Mouse (Mus musculus): ENCODE measurements at regions not wholly inside any gene's neighbourhood (a gene's known extent, or its start where the extent isn't known, plus 50 kb on each side); places are given as distances from the start of the nearest gene placed in this dataset.
A peak's percentile ranks its signal among the peaks of the same experiment; 100 is the strongest.

DNA sequence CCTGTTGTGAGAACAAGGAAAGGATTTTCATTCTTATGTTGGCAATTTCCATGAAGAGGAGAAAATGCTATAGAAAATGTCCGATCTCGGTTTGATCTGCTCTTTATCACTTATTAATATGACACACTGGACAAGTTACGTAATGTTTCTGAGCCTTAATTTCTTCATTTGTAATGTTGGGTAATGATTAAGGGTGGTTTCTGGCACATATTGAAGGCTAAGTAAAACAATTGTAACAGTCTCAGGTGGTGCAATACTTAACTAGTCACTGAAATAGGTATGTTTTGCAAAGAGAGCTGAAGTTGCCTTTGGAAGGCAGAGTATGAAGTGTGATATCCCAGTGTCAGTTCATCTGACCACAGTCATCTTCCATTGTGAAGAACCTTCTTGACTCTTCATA, 1427.2 kb upstream of the A1bg start:
- DNase-seq (ENCODE audit: low spot score in 2 of 2) = no peak

DNA sequence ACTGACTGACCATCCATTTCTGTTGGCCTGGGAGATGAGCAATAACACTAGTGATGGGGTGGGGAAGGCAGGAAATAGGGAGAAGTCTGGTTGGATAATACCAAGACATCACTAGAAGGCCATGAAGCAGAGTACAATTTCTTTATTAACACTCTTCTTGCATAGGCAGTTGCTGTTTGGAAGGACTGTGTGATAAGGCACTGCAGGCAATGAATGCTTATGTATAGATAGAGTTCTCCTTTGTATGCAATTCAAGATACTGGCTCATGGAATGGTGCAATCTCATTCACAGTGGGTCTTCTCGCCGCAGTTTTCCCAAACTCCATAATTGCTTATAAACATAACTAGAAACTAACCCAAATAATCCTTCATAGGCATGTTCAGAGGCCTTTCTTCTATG, 1426.1 kb upstream of the A1bg start:
- no peak for DNase-seq (ENCODE audit: low spot score in 2 of 2)

DNA sequence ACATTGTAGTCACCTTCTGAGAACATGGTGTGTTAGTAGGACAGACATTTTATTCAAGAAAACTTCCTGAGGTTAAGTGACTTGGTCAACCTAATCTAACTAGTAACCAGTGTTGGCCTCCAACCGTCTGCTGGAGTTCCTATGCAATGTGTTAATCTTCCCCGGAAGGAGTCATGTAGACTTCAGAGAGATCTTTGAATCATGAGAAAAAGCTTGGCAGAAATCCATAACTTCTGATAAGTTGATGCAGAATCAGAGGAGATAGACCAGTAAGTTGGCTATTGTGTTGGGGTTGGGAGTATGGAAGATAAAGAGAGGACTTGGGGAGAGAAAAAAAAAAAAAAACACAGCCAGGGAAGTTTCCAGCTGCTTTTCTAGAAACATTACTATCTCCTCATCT, 1424.9 kb upstream of the A1bg start:
- DNase-seq (ENCODE audit: low spot score in 2 of 2) = no peak

DNA sequence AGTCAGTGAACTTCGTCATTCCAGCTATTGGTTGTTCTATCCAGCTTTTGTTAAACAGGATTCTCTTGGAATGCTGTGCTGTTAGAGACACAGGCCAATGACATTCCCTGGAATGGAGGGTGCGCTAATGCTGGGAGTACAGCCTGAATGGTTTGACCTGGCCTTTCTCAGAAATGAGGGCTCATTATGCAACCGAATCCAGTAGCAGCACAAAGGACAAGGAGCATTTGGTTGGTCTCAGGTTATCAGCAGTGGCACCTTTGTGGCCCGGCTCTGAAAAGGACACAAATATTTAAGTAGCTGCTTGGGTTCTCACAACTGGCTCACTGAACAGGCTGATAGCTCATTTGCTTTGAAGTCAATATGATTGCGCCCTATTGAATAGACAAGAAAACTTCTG, 1423.1 kb upstream of the A1bg start:
- no peak for DNase-seq (ENCODE audit: low spot score in 2 of 2)

DNA sequence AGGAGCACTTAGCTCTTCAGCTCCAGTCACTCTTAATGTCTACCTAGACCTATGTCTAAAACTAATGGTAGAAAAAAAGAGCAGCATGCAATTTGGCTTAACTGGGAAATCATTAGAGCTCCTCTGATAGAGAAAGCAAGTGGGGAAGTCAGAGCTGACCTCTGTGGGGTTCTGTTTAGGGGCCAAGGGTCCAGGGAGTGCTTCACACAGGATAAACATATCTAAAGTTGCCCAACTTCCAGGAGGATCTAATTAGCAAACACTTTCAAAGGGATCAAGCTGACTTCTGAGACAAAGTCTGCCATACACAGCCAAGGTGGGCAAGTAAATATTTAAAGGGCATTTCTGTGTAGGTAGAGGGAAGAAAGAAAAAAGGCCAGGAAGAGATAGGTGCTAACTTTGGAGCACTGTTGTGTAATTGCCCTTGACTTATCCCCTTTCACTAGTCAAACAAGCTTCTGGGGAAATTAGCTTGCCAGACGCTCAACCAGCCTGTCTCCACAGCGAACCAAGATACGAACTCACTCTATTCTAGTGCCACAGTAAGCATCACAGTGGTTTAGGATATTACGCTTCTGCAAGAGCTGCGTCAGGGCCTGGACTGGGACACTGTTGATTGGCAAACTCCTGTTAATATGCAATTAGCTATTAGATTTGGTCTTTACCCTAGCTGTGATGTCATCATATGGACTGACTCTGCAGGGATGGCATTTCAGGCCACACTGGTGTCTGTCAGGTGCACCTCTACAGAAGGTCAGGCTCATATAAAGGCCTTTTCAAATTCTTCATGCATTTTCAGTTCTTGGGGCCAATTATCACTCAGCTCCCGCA, 1413.9 kb upstream of the A1bg start:
- DNase-seq (ENCODE audit: low spot score in 2 of 2) = no peak

DNA sequence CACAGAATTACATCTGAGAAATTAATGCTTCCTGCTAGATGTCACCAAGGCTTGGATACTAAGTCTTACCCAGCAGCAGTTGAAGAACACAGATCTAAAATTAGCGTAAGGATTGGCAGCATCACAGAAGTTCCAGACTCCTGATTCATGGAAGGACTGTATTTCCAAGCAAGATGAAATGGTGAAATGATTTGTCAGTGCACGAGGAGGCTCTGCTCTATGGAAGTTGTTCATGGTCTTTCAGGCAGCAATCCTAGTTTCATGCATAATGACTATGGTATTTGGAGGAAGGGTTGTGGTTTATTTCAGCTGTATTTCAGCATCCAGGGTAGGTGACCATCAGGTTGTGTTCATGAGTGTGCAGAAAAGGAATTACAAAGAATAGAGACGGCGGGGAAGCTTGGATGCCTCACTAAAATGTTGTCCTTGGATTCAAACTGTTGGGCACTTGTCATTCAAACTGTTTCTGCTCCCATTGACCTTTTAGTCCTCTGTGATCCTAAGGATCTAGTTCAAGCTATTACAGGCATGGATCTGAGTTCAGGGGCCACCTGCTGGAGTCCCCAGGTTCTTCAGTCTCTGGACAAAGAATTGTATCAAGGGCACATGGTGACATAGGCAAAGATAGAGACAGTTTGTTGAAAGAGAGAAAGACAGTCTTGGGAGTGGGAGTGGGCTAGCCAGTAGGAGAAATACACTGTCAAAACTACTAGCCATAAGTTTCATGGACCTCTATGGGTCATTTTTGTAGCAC, 1411.6 kb upstream of the A1bg start:
- DNase-seq (ENCODE audit: low spot score in 2 of 2) = no peak

DNA sequence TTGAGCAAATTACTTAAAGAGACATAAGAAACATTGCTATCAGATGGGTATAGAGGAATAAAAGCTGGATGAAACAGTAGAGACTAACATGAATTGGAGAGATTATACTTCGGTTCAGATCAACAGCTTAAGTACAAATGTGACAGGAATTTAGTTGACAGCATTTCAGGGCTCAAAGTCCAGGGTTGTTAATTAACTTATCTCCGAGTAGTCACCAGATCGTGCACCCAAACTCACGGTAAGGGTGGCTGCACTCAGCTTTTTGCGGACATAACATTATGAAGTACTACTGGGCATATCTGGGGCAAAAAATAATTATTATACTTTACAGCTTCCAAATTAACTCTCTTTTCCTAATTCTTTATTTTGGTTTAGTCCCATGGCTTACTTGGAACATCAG, 1409.3 kb upstream of the A1bg start:
- DNase-seq (ENCODE audit: low spot score in 2 of 2) = no peak

DNA sequence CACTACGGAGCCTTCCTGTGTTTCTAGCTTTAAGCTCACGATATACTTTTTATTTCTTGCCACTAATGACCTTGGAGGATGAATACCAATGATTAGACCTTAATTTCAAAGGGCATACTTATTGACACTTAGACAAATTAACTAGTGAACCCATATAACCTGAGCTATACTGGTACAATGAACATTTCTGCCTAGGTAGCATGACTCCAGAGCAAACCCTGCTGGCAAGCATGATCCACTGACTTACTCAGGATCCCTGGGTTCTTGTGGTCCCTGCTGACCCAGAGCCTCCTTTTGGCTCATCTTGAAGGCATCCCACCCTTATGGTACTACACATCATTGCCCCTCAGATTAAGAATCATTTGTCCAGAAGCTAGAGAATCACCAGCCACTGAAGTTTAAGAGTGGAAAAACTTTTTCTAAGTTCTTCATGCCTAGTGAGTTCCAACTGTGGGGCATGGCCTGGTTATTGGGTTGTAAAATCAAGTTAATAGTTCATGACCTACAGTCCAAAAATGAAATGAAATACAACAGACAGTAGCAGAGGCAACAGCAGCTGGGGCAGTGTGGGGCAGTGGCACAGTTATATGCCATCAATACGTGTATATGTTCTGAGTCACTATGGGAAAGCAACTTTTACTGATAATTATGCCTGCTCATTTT, 1408.5 kb upstream of the A1bg start:
- no peak for DNase-seq (ENCODE audit: low spot score in 2 of 2)

DNA sequence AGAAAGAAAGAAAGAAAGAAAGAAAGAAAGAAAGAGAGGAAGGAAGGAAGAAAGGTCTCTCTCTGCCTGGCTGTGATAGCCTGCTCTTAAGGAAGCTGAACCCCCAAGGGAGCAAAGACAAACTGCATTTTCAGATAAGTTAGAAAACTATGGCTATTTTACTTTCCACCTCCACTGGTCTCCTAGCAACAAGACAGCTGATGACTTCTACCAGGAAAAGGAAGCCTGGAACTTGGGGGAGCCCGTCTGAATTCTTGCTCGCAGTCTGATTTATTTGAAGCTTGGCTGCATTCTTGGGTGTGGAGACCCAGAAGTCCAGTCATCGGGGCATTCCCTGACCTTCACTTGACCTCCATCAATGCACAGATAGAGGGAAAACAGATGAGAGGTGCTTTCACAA, 1406.1 kb upstream of the A1bg start:
- no peak for DNase-seq (ENCODE audit: low spot score in 2 of 2)

DNA sequence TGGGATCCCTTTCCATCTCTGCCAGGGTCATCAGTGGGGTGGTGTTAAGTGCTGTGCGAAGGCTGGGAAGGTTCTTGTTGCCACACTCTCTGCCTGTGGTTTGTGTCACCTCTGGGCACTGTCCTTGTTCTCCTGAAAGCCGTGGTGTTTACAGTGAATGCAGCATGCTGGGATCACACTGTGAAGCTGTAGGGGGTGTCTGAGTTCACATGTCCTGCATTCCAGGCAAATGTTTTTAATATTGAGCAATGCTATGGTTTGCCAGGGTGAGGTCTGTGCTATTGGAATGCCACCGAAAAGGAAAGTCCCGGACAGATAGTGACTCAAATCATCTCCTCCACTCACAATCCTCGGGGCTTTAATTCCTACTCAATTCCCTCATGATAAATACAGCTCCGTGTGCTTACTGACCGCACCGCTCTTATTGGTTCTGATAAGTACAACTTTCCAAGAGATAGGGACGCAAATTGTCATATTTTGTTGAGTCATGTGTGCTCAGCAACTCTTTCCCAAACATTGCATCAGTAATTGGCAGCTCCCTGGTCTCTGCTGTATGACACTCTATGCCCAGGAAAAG, 1405.6 kb upstream of the A1bg start:
- no peak for DNase-seq (ENCODE audit: low spot score in 2 of 2)

DNA sequence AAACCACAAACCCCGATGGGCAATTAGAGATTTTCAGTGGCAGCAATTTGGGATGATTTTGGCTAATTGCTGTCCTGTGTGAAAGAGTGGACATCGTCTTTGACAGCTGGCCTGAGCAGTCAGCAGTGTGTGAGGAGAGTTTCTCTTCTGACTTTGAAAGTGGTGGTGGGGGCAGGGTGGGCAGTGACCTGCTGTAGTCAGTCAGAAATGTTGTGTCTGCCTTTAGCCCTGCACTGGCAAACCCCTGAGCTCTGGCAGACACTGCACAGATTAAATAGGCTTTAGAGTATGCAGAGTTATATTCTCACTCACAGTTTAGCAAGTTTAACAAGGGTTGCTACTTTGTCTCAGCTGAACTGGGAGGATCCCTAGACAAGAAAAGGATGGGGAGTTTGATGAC, 1404.7 kb upstream of the A1bg start:
- no peak for DNase-seq (ENCODE audit: low spot score in 2 of 2)

DNA sequence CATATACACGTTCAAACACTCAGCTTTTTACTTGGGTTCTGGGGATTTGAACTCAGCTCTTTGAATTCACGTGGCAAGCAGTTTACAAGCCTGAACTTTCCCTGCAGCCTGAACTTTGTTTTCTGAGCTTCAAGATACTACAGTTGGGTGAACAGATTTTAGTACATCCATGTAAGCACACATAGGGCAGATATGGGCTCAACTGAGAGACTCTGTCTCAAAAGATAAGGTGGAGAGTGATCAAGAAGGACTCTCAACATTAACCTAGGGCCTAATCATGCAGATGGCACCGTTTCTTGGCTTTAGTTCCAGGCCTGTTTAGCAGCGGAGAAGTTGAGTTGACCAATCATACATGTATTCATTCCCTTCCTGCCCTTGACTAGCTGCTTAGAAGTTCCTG, 1403.7 kb upstream of the A1bg start:
- no peak for DNase-seq (ENCODE audit: low spot score in 2 of 2)

DNA sequence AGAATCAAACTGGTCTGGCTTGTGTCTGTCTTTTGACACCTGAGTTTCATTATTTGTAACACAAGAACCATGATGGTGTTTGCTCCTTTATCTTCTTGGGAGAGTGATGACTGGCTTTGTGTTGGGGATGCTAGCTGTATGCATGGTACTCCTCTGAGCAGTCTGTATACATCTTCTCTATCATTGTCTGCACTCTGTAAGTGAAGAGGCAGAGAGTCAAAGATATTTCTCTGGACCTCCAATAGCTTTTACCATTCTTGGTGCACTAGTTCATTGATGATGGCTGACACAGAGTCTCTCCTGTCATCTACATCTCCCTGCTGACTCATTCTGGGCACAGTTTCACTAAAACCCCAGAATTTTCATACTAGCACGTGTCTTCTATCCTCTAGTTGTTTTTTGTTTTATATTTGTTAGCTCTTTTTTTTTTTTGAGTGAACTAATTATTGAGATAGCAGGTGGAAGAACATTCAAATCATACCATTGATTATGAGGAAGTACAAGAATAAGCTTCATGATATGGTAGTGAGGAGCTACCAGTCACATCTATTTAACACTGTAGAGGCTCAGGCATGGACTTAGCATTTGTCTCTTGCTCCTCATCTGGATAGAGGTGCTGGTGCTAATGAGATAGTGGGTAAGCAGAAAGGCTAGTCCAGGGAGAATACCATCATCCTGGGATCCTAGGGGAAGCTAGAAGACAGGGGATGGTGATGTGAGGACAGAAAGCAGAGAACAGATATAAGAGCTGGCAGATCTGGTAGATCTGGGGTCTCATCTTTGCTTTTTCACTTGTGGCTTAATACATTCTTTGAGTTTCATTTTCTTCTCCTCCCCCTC, 1402.9 kb upstream of the A1bg start:
- no peak for DNase-seq (ENCODE audit: low spot score in 2 of 2)

DNA sequence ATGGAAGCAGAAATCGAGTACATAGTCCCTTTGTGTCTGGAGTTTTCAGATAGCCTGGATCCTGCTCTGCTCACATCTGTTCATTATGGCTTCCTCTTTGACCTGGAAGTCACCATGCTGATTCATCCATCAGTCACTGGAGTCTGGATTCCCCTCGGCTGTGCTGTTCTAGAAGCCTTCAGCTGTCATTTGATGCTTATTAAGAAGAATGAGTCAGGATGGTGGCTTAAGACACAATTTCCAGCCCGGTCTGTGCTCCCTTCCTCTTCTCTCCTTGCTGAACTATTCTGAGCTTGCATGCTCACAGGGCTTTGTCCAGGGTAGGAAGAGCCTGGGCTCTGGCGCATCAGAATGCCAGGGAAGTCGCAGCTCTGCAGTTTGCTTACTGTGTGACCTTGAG, 1398.2 kb upstream of the A1bg start:
- no peak for DNase-seq (ENCODE audit: low spot score in 2 of 2)

DNA sequence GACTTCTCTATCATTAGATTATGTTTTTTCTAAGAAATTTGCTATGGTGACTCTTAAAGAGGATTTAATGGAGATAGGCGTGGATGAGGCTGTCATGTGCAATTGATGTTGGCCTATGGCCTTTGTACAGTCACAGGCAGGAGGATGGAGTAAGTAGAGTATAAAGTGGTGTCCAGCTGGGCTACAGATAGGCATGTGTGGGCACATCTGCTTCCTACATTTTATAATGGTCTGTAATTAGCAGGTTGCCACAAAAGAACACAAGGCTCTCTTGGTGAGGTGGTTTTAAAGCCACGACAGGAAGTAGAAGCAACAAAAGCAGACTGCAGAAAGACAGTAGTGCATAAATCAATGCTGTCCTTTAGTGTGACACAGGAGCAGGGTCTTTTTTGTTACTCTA, 1391.6 kb upstream of the A1bg start:
- DNase-seq (ENCODE audit: low spot score in 2 of 2) = no peak

DNA sequence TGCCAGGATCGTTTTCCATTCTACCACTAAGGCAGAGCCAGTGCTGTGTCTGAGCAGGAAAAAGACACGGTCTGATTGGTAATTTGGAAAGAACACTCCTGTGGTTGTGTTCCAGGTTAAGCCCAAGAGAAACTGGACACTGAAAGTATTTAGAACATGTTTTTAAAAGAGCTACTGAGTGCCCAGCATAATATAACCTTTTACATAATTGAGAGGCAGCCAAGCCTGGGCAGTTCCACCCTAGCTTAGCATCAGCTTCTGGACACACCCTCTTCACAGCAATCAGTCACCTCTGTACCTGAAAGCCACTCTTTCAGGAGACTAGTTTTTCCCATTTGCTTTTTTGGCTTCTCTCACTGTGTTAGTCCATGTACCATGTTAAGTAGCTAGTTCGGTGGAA, 1379.4 kb upstream of the A1bg start:
- no peak for DNase-seq (ENCODE audit: low spot score in 2 of 2)

DNA sequence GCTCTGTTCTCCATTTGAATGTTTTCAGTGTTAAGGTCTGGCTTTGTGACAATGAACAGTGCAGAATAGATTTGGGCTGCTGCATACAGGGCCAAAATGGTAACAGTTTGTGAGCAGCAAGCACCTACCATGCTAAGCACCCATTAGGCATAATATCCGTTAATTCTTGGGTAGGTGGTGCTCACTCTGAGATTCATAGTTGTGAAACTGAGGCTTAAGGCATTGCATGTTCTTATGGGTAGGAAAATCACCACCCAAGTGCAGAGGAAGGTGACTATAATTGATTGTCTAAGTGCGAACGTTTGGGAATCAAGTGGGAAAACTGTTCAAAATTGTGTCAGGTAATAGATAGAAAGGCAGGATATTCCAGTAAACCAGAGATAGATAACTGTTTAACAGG, 1378.8 kb upstream of the A1bg start:
- DNase-seq (ENCODE audit: low spot score in 2 of 2) = no peak

DNA sequence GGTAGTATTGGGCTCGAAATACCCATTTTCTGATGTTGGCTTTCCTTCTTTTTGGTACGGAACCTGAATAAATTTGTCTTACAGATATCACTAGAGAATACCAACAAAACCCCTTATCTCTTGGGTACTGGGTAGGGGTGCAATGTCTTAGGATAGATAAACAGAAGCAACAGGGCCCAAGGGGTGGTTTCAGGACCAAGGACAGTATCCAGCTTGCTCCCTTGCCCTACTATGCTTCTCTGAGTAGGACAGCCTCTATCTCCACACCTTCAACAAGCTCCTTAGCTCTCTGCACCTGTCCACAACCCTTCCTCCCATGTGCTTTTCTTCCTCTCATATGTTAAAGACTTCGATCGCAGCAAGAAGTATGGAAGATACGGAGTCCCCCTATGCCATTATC, 1374.3 kb upstream of the A1bg start:
- DNase-seq (ENCODE audit: low spot score in 2 of 2) = no peak

DNA sequence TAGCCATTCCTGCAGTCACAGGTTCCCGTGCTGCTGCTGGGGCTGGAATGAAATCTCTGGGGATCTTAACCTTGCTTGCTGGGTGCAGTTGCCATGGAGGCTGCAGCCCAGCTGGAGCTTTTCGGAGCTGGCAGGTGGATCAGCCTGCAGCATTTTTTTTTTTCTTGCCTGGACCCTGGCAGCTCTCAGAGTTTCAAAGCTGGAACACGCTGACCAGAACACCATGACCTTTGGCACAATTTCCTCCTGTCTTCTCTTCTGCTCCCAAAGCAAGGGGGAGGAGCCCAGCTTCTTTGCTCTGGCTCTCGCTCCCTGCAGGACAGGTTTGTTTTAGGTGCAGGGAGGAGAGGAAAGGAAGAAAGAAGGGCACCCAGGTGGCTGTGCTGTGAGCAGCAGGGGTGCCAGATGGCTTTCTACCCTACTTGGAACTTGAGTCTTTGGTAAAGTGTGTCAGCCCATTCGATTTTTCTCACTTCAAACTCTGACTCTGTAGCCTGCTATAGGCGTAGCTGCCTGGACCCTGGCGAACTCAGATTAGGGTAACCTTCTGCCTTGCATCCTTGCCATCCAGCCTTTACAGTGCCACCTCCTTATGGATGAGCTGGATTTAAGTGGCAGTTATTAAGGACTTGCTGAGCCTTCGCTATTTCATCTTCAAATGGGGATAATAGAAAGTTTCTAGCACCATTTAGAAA, 1372.6 kb upstream of the A1bg start:
- DNase-seq (ENCODE audit: low spot score in 2 of 2) = peak; percentile 16 to 32

DNA sequence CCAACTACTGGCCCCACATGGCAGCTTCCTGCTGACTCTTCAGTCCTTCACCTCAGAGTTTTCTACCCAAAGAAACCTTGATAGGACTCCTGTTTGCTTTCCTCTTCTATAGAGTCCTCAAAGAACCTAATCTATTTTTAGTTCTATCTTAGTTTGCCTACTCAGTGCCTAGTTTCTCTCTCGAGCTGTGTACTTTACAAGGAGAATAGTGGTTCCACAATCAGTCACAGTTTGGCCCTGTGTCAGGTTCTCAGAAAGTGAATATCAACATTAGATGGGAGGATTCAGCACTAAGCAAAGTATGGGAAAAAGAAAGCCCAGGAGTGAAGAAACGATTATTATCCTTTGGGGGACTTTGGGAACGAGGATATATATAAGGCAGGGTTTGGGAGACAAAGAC, 1372.0 kb upstream of the A1bg start:
- no peak for DNase-seq (ENCODE audit: low spot score in 2 of 2)

DNA sequence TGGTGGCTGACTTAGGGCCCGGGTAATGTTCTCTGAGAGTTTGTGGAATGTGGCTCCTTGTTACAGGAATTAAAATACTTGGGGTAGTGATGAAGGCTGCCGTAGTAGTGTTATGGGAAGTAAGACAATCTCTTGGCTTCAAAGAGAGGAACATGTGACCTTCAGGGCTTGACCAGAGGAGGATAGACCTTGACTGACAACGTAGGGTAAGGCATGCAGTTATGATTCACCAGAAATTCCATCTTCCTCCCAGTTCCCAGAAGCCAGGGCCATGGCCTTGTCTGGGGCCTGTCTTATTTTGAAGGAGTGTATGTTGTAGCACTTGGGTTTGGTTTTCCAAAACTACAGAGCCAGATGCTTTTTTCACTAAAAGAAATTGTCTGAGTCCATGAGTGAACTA, 1370.1 kb upstream of the A1bg start:
- DNase-seq (ENCODE audit: low spot score in 2 of 2) = no peak

Measured in frontal cortex, postnatal 10 days (tissue).